Mouse (Mus musculus) liver, embryonic 13.5 days (tissue): ENCODE results near the gene Pspc1. TPM values are rescaled to one million over a fixed set of nuclear protein-coding genes. Genes with fewer than 3 reads are reported as not detected.
"Not testable (repeated sequence)": the region's sequence is repeated elsewhere in the genome, so short reads cannot be mapped to it uniquely, and the experiment has no call there.

ENCODE experiments used
- ATAC-seq: fragments of 200-750 bp; cut with Nextera tagmentation; 2 replicates; pipeline ENCODE4 v1.8.0; 2017; ENCODE audit warnings: low read depth, mild to moderate bottlenecking, moderate number of reproducible peaks, moderate library complexity
- DNase-seq: peaks from one replicate; pipeline ENCODE4 v3.0.0; 2022
- H3K27ac ChIP-seq: fragments of 300-500 bp; sonication (generic); 2 replicates; pipeline ENCODE4 v1.5.1; 2015; ENCODE audit warnings: moderate library complexity, mild to moderate bottlenecking, inconsistent platforms
- H3K27me3 ChIP-seq: fragments of 300-500 bp; sonication (generic); 2 replicates; pipeline ENCODE4 v1.6.1; 2015; ENCODE audit warnings: mild to moderate bottlenecking, inconsistent platforms
- H3K36me3 ChIP-seq: fragments of 300-500 bp; sonication (generic); 2 replicates; pipeline ENCODE4 v1.6.1; 2015; ENCODE audit warnings: mild to moderate bottlenecking, inconsistent platforms
- H3K4me1 ChIP-seq: fragments of 300-500 bp; sonication (generic); replicated peaks from 2 replicates; pipeline ENCODE4 v1.6.1; 2015; ENCODE audit warnings: inconsistent platforms
- H3K4me2 ChIP-seq: fragments of 300-500 bp; sonication (generic); 2 replicates; pipeline ENCODE4 v1.6.1; 2015; ENCODE audit warnings: inconsistent platforms, mild to moderate bottlenecking, moderate library complexity
- H3K4me3 ChIP-seq: fragments of 300-500 bp; sonication (generic); replicated peaks from 2 replicates; pipeline ENCODE4 v1.5.1; 2015; ENCODE audit warnings: mild to moderate bottlenecking, inconsistent platforms
- H3K9ac ChIP-seq: fragments of 300-500 bp; sonication (generic); 2 replicates; pipeline ENCODE4 v1.6.1; 2015; ENCODE audit warnings: mild to moderate bottlenecking, inconsistent platforms
- H3K9me3 ChIP-seq: fragments of 300-500 bp; sonication (generic); replicated peaks from 2 replicates; pipeline ENCODE4 v1.6.1; 2016; ENCODE audit warnings: inconsistent platforms
- WGBS: fragments of 180-500 bp; shearing (Covaris S2); methylation state at CpG from one replicate; pipeline ENCODE4 v1.1.7; 2015; ENCODE audit not compliant: insufficient replicate concordance; 5-methylcytosine and 5-hydroxymethylcytosine counted together
- polyA plus RNA-seq: library from polyadenylated mRNA; unstranded; fragments of >200 nt; fragmentation: Nextera tagmentation; extraction: Ambion mirVana; gene quantifications from 2 replicates; pipeline ENCODE4 v1.2.1, GENCODE M21; 2015

The Pspc1 gene
- polyA plus RNA-seq, 1 experiment from 2014 or later = 13.6 TPM

GRCm38 (mm10) chr14:56777360-56778136 is 568 bp downstream of the Pspc1 start:
- peak; percentile 80 for DNase-seq
- H3K27me3 ChIP-seq = no peaks in the 10 kb centered on the region
- peak overlapping the region; percentile 93 for H3K4me3 ChIP-seq
- peaks cover 10% of the 10 kb centered on the region for H3K36me3 ChIP-seq
- H3K9me3 ChIP-seq = no peaks in the 10 kb centered on the region
- H3K27ac ChIP-seq = peak overlapping the region; percentile 94
- peak; percentile 64 for ATAC-seq
- H3K4me2 ChIP-seq = peak overlapping the region; percentile 90
- peaks cover 43% of the 10 kb centered on the region for H3K4me1 ChIP-seq
- H3K9ac ChIP-seq = peak overlapping the region; percentile 96
- WGBS = under 1% methylated on average over 71 of the region's 71 CpGs

DNA sequence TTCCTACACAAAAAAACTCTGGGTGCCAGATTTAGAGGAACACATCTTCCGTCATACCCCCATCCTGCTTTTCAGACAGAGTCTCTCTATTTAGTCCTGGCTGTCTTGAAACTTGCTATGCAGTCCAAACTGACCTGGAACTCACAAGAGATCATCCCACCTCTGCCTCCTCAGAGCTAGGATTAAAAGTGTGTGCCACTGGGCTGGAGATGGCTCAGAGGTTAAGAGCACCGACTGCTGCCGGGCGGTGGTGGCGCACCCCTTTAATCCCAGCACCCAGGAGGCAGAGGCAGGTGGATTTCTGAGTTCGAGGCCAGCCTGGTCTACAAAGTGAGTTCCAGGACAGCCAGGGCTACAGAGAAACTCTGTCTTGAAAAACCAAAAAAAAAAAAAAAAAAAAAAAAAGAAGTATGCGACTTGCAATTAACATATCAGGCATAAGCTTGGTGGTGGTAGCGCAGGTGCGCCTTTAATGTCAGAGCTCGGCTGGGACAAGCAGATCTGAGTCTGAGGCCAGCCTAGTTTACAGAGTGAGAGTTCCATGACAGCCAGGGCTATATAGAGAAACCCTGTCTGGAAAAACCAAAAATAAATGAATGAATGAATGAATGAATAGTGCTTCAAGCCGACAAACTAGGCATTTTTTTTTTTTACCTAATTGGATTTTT is 1.4 kb downstream of the Pspc1 start:
- 15% methylated on average over 11 of the region's 11 CpGs for WGBS
- peaks cover 15% of the 10 kb centered on the region for H3K36me3 ChIP-seq
- H3K27me3 ChIP-seq = no peaks in the 10 kb centered on the region
- H3K4me3 ChIP-seq = peak overlapping the region; percentile 93
- peak overlapping the region; percentile 96 for H3K9ac ChIP-seq
- H3K27ac ChIP-seq = peak overlapping the region; percentile 94; the same call in 1 of the 2 replicates
- H3K9me3 ChIP-seq = no peaks in the 10 kb centered on the region
- peaks cover 43% of the 10 kb centered on the region for H3K4me1 ChIP-seq
- ATAC-seq (no peak), DNase-seq (peak; percentile 13)
- peak overlapping the region; percentile 90 for H3K4me2 ChIP-seq

DNA sequence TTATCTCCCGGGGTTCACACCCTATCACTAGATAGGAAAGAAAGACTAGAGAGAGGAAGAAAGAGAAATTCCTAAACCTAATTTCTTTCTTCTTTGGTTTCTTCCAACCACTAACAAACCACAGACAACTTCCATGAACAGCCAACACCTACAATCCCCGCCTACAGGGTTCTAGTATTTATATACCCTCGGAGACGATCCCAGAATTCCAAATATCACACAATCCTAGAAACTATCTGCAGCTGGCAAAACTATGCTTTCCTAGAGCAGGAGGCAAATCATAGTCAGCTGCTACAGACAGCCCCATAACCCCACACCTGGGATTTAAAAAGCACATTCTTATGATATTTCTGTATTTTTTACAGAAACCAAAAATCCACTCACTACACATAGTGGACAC is 2.7 kb downstream of the Pspc1 start:
- 39% methylated on average over 4 of the region's 4 CpGs for WGBS
- peak overlapping the region; percentile 90 for H3K4me2 ChIP-seq
- H3K36me3 ChIP-seq = peaks cover 28% of the 10 kb centered on the region
- H3K9me3 ChIP-seq = no peaks in the 10 kb centered on the region
- H3K4me3 ChIP-seq = peak overlapping the region; percentile 93
- H3K9ac ChIP-seq = peak overlapping the region; percentile 58
- no peak for ATAC-seq
- peaks cover 43% of the 10 kb centered on the region for H3K4me1 ChIP-seq
- DNase-seq = no peak
- no peak overlapping the region for H3K27ac ChIP-seq
- no peaks in the 10 kb centered on the region for H3K27me3 ChIP-seq

GRCm38 (mm10) chr14:56766438-56766837 is 11.7 kb downstream of the Pspc1 start:
- 76% methylated on average over 2 of the region's 2 CpGs for WGBS

GRCm38 (mm10) chr14:56765117-56765516 is 13.0 kb downstream of the Pspc1 start:
- 87% methylated on average over 3 of the region's 3 CpGs for WGBS
- not testable (repeated sequence) for H3K4me3 ChIP-seq, H3K9ac ChIP-seq, H3K27me3 ChIP-seq, H3K4me2 ChIP-seq, ATAC-seq, H3K9me3 ChIP-seq, H3K27ac ChIP-seq, DNase-seq, H3K4me1 ChIP-seq
- peaks cover 76% of the 10 kb centered on the region for H3K36me3 ChIP-seq

More at GRCm38 (mm10) chr14:56766438-56766837, 11.7 kb downstream of the Pspc1 start:
- H3K9me3 ChIP-seq, ATAC-seq, H3K4me2 ChIP-seq, DNase-seq, H3K4me1 ChIP-seq, H3K27ac ChIP-seq, H3K9ac ChIP-seq, H3K27me3 ChIP-seq, H3K4me3 ChIP-seq: not testable (repeated sequence)
- peaks cover 75% of the 10 kb centered on the region for H3K36me3 ChIP-seq

GRCm38 (mm10) chr14:56751282-56751681 is 26.8 kb downstream of the Pspc1 start:
- Histone ChIP-seq H3K9ac (no peak overlapping the region), H3K27ac (no peak overlapping the region), H3K36me3 (peaks cover 67% of the 10 kb centered on the region)

DNA sequence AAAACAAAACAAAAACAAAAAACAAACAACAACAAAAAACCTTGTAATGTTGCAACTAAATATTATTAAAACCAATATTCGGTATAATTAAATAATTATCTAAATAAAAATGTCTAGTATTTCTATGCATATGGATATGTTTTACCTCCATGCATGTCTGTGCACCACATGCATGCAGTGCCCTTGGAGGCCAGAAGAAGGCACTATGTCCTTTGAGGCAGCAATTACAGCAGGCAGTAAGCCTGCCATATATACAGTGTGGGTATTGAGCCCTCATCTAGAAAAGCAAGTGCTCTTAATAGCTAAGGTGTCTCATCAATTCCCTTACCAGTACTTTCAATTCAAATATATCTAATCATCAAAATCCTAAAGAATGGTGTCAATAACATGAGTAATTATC is 37.9 kb downstream of the Pspc1 start:
- WGBS = 76% methylated on average over 1 of the region's 1 CpGs
- ATAC-seq = 0 out of 2 replicates have a peak, but pooled peaks have one; percentile 59

More at GRCm38 (mm10) chr14:56751282-56751681, 26.8 kb downstream of the Pspc1 start:
- DNase-seq (no peak), ATAC-seq (no peak)
- Histone ChIP-seq H3K4me2 (no peak overlapping the region), H3K27me3 (no peaks in the 10 kb centered on the region), H3K4me1 (0 out of 2 replicates have a peak, but pooled peaks cover 4% of the 10 kb centered on the region), H3K4me3 (no peak overlapping the region), H3K9me3 (no peaks in the 10 kb centered on the region)
- WGBS = 94% methylated on average over 4 of the region's 4 CpGs

DNA sequence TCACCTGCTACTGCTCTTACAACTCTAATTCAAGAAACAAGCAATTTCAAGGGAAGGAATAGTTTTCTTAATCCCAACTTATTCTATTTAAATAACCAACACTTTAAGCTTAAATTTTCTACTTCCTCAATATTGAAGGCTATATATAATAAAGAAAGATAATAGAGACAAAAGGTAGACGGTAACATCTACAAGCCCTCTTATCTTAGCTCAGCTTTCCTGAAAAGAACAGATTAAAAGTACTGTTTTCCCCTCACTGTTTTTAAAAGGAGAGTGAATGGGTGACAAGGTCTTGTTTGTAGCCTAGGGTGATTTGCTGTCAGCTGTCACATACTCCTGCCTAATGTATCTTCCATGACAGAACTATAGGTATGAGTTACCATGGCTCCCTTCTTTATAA is 51.6 kb downstream of the Pspc1 start:
- Histone ChIP-seq H3K4me1 (no peaks in the 10 kb centered on the region), H3K27me3 (no peaks in the 10 kb centered on the region), H3K36me3 (peaks cover 17% of the 10 kb centered on the region), H3K4me2 (no peak overlapping the region), H3K27ac (no peak overlapping the region), H3K9ac (no peak overlapping the region), H3K9me3 (no peaks in the 10 kb centered on the region), H3K4me3 (no peak overlapping the region)
- DNase-seq = no peak
- ATAC-seq = no peak
- WGBS = 17% methylated on average over 1 of the region's 1 CpGs

More for the DNA sequence above, 37.9 kb downstream of the Pspc1 start:
- Histone ChIP-seq H3K4me1 (no peaks in the 10 kb centered on the region), H3K9me3 (no peaks in the 10 kb centered on the region), H3K27me3 (no peaks in the 10 kb centered on the region), H3K36me3 (peaks cover 35% of the 10 kb centered on the region), H3K4me2 (no peak overlapping the region), H3K27ac (no peak overlapping the region), H3K4me3 (no peak overlapping the region), H3K9ac (no peak overlapping the region)
- DNase-seq = peak; percentile 5

DNA sequence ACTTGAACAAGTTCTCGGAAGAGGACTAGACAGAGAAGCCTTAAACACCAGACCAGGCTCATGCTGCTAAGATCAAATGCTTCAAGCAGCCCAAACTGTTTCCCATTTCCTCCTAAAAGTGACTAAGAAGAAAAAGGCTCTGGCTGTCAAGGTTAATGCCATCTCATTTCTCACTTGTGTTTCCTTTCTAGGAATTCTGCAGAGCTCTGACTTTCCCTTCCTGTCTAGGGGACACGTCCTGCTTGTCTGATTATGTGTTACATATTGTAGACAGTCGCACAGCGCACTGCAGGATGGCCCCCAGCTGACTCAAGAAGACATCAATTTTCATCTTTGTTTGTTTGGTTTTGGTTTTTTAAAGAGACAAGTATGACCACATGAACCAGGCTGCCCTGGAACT is 72.4 kb downstream of the Pspc1 start:
- H3K9me3 ChIP-seq = no peaks in the 10 kb centered on the region
- no peaks in the 10 kb centered on the region for H3K27me3 ChIP-seq
- H3K4me1 ChIP-seq = peaks cover 31% of the 10 kb centered on the region
- no peak overlapping the region for H3K4me3 ChIP-seq
- H3K9ac ChIP-seq = no peak overlapping the region
- ATAC-seq (no peak), DNase-seq (no peak)
- H3K27ac ChIP-seq = no peak overlapping the region
- 75% methylated on average over 4 of the region's 4 CpGs for WGBS
- no peak overlapping the region for H3K4me2 ChIP-seq
- peaks cover 19% of the 10 kb centered on the region for H3K36me3 ChIP-seq

DNA sequence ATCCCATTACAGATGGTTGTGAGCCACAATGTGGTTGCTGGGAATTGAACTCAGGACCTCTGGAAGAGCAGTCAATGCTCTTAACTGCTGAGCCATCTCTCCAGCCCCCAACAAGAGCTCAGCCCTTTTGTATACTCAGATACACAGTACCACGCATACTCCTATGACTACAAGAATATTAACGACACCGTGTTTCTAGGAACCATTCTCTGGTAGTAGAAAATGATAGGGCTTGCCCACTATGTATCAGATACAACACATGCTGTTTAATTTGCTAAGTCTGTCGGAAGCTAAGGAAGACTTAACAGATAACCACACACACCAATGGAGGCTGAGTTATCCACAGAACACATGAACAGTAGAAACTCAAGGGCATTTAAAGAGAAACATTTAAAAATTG is 75.5 kb downstream of the Pspc1 start:
- ATAC-seq (peak; percentile 87), DNase-seq (peak; percentile 38)
- WGBS = 21% methylated on average over 4 of the region's 4 CpGs
- no peak overlapping the region for H3K4me2 ChIP-seq
- no peak overlapping the region for H3K4me3 ChIP-seq
- no peaks in the 10 kb centered on the region for H3K9me3 ChIP-seq
- H3K27ac ChIP-seq = peak overlapping the region; percentile 21; the same call in 1 of the 2 replicates
- peaks cover 31% of the 10 kb centered on the region for H3K4me1 ChIP-seq
- no peak overlapping the region for H3K9ac ChIP-seq
- H3K27me3 ChIP-seq = no peaks in the 10 kb centered on the region
- peaks cover 38% of the 10 kb centered on the region for H3K36me3 ChIP-seq

DNA sequence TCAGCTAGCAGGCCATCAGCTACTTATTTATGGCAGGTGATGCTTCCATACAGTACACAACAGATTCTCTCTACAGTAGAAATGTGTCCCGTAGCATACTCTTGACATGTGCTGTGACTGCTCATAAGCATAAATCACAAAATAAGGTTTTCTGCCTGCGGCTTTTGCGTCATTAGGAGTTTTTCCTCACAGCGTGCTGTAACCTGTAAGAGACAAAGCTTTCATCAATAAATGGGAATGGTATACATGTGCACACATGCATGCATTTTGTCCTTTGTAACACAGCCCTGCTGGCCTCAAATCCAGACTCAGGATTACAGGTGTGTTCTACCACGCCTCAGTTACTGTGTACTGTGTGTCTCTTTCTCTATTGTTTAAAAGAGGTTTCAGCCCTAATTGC is 80.3 kb downstream of the Pspc1 start:
- H3K4me3 ChIP-seq = no peak overlapping the region
- no peak overlapping the region for H3K4me2 ChIP-seq
- 88% methylated on average over 5 of the region's 5 CpGs for WGBS
- no peaks in the 10 kb centered on the region for H3K9me3 ChIP-seq
- H3K27me3 ChIP-seq = no peaks in the 10 kb centered on the region
- H3K27ac ChIP-seq = no peak overlapping the region
- peaks cover 2% of the 10 kb centered on the region; the same call in 1 of the 2 replicates for H3K4me1 ChIP-seq
- DNase-seq = no peak
- H3K36me3 ChIP-seq = peaks cover 79% of the 10 kb centered on the region
- H3K9ac ChIP-seq = no peak overlapping the region
- no peak for ATAC-seq
